In the genomic region with DNA sequence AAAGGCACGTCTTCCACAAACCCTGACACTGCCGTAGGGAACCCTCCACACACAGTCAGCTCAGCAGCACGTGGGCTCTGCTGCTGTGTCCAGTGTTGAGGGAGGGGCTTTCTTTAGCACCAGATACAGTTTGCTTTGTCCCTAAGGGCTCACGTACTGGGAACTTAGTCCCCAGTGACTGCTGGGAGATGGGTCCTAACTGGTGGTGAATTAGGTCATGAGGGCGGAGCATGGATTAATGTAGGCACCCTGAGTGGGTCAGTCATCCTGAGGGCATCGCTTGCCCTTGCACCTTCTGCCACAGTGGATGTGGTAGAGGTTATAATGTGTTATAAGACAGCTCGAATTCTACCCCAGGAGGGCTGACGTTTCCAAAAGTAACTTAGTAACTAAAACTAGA, we compare ENCODE assay signal across 18 mouse cellular contexts.
"Had no signal": no experiment of that assay in that cellular context is flagged by ENCODE, and none has a peak within 500 bp of the region (broad histone marks: within the 10 kb centered on the region; RNA-seq: fewer than 3 reads in every experiment).

No protein-coding gene starts in this region.

- H3K27ac ChIP-seq: liver, embryonic 15.5 days; midbrain, embryonic 10.5 days; midbrain, embryonic 12.5 days; neural tube, embryonic 13.5 days; neural tube, embryonic 15.5 days; stomach, embryonic 15.5 days; stomach, postnatal 0 days had no signal

- H3K27me3 ChIP-seq: liver, embryonic 15.5 days; midbrain, embryonic 12.5 days; neural tube, embryonic 13.5 days; neural tube, embryonic 15.5 days; stomach, embryonic 15.5 days had no signal

- H3K4me3 ChIP-seq: liver, embryonic 15.5 days; midbrain, embryonic 10.5 days; midbrain, embryonic 12.5 days; myocyte; neural tube, embryonic 13.5 days; neural tube, embryonic 15.5 days; stomach, embryonic 15.5 days had no signal

- H3K4me2 ChIP-seq: liver, embryonic 15.5 days; lung, embryonic 14.5 days; midbrain, embryonic 12.5 days; neural tube, embryonic 13.5 days; neural tube, embryonic 15.5 days; stomach, embryonic 15.5 days had no signal

- H3K9ac ChIP-seq: liver, embryonic 15.5 days; lung, embryonic 14.5 days; midbrain, embryonic 12.5 days; neural tube, embryonic 13.5 days; neural tube, embryonic 15.5 days; stomach, embryonic 15.5 days had no signal

- ATAC-seq: midbrain, embryonic 16.5 days had no signal

- H3K9me3 ChIP-seq: liver, embryonic 15.5 days; midbrain, embryonic 10.5 days; midbrain, embryonic 12.5 days; neural tube, embryonic 13.5 days; neural tube, embryonic 15.5 days; stomach, embryonic 15.5 days had no signal

- DNase-seq: lung, adult 18-20 months; lung, embryonic 14.5 days; lung, postnatal 10 days; lung, postnatal 4 days; midbrain, embryonic 14.5 days; right cerebral cortex, postnatal 14 days; thymus, adult 2 months; thymus, postnatal 25 days; thymus, postnatal 4 days had no signal
